In the genomic region with DNA sequence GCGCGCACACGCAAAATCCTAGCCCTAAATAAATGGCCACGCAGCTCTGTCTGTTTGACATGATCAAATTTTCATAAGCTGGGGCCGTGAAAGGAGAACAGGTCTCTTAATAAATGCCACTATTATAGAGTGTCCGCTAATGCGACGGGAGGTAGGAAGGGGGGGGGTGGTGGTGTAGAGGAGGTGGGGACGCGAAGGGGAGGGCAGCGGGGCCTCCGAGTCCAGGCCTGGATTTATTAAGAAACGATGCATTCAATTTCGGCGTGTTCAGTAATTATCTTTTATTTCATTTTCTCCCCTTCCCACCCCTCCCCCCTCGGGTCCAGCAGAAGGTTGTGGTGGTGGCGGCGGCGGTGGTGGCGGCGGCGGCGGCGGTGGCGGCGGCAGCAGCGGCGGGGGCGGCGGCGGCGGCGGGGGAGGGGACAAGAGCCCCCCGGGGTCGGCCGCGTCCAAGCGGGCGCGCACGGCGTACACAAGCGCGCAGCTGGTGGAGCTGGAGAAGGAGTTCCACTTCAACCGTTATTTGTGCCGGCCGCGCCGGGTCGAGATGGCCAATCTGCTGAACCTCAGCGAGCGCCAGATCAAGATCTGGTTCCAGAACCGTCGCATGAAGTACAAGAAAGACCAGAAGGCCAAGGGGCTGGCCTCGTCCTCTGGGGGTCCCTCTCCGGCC, we compare ENCODE assay signal across 9 mouse cellular contexts. TPM values are rescaled to one million over a fixed set of nuclear protein-coding genes. Genes with fewer than 3 reads are reported as not detected.
A peak's percentile ranks its signal among the peaks of the same experiment; 100 is the strongest.
DNase-seq lines count a peak whose midpoint lies in the region; ATAC-seq lines count a peak whose summit lies in the region.
"Had no signal": no experiment of that assay in that cellular context is flagged by ENCODE, and none has a peak within 500 bp of the region (broad histone marks: within the 10 kb centered on the region; RNA-seq: fewer than 3 reads in every experiment).

No protein-coding gene starts in this region.

- WGBS in neural tube, embryonic 15.5 days: 4% methylated on average over 46 of the region's 56 CpGs

- H3K36me3 ChIP-seq in neural tube, embryonic 15.5 days: no peaks in the 10 kb centered on the region

- peak overlapping the region; percentile 66 for H3K9ac ChIP-seq in neural tube, embryonic 15.5 days (replicated peaks)

- peak overlapping the region; percentile 44 for H3K4me3 ChIP-seq in neural tube, embryonic 15.5 days (replicated peaks)

- DNase-seq in adrenal gland, postnatal 36 days: peak; percentile 47 to 51
- no peak for DNase-seq in adrenal gland, postnatal 4 days (ENCODE audit: low spot score in 2 of 2)
- peak; percentile 45 for DNase-seq in lung, postnatal 10 days
- no peak for DNase-seq in lung, postnatal 14 days
- DNase-seq in kidney, postnatal 10 days: peak; percentile 73
- DNase-seq in gastrocnemius, postnatal 4 days (ENCODE audit: low spot score in 2 of 2): no peak
- DNase-seq in right cerebral cortex, postnatal 14 days: no peak

- peak overlapping the region; percentile 99 for H3K27ac ChIP-seq in neural tube, embryonic 15.5 days (replicated peaks)

- peaks cover 92% of the 10 kb centered on the region for H3K4me1 ChIP-seq in neural tube, embryonic 15.5 days

- no peaks in the 10 kb centered on the region for H3K9me3 ChIP-seq in neural tube, embryonic 15.5 days (replicated peaks)

- no peaks in the 10 kb centered on the region for H3K27me3 ChIP-seq in neural tube, embryonic 15.5 days (replicated peaks)

- no peak for ATAC-seq in neural tube, embryonic 15.5 days (ENCODE audit: low FRiP score)

- H3K4me2 ChIP-seq in neural tube, embryonic 15.5 days: peak overlapping the region; percentile 87

RNA-seq across cellular contexts. Expression of gene Hoxb2, which starts 5.0 kb away (rescaled TPM):
- total RNA-seq in adrenal gland, postnatal 36 days (2021): 10 to 100 TPM; 20.0 to 21.8 TPM
- total RNA-seq in adrenal gland, postnatal 4 days (2021): 10 to 100 TPM; 21.0 to 26.0 TPM
- 33.7 and 42.3 TPM in 2 replicates for polyA plus RNA-seq in neural tube, embryonic 15.5 days (2015; fragmentation: Nextera tagmentation; extraction: Ambion mirVana)
- under 1 TPM; 0.44 to 0.93 TPM for total RNA-seq in gastrocnemius, postnatal 4 days (2021)

RNA-seq across cellular contexts. Expression of gene Hoxb1, which starts 20.2 kb away (rescaled TPM):
- not detected for total RNA-seq in adrenal gland, postnatal 36 days (2021)
- total RNA-seq in adrenal gland, postnatal 4 days (2021): not detected
- polyA plus RNA-seq in neural tube, embryonic 15.5 days (2015; fragmentation: Nextera tagmentation; extraction: Ambion mirVana): 0.38 and 0.65 TPM in 2 replicates
- total RNA-seq in gastrocnemius, postnatal 4 days (2021): not detected
- total RNA-seq: megakaryocyte progenitor cell, adult 5-6 weeks had no signal

RNA-seq across cellular contexts. Expression of gene Hoxb3, which starts 22.2 kb away (rescaled TPM):
- total RNA-seq in adrenal gland, postnatal 36 days (2021): 10 to 100 TPM; 15.7 to 20.2 TPM
- total RNA-seq in adrenal gland, postnatal 4 days (2021): 10 to 100 TPM; 40.5 to 44.5 TPM
- polyA plus RNA-seq in neural tube, embryonic 15.5 days (2015; fragmentation: Nextera tagmentation; extraction: Ambion mirVana): 8.0 and 12.6 TPM in 2 replicates
- 1 to 10 TPM; 1.0 to 1.3 TPM for total RNA-seq in gastrocnemius, postnatal 4 days (2021)

RNA-seq across cellular contexts. Expression of gene Hoxb4, which starts 27.3 kb away (rescaled TPM):
- total RNA-seq in adrenal gland, postnatal 36 days (2021): 10 to 100 TPM; 15.6 to 20.9 TPM
- 10 to 100 TPM; 19.8 to 22.0 TPM for total RNA-seq in adrenal gland, postnatal 4 days (2021)
- polyA plus RNA-seq in neural tube, embryonic 15.5 days (2015; fragmentation: Nextera tagmentation; extraction: Ambion mirVana): 3.7 and 5.0 TPM in 2 replicates
- under 1 TPM; 0.57 to 0.91 TPM for total RNA-seq in gastrocnemius, postnatal 4 days (2021)

RNA-seq across cellular contexts. Expression of gene Hoxb5, which starts 42.2 kb away (rescaled TPM):
- 10 to 100 TPM; 16.1 to 27.0 TPM for total RNA-seq in adrenal gland, postnatal 36 days (2021)
- 10 to 100 TPM; 26.5 to 27.8 TPM for total RNA-seq in adrenal gland, postnatal 4 days (2021)
- 39.5 and 106 TPM in 2 replicates for polyA plus RNA-seq in neural tube, embryonic 15.5 days (2015; fragmentation: Nextera tagmentation; extraction: Ambion mirVana)
- 1 to 10 TPM in 1 of 2 experiments, under 1 TPM in 1; 0.80 to 1.1 TPM for total RNA-seq in gastrocnemius, postnatal 4 days (2021)

Comparison
In these comparisons a context has a peak if more than half of its experiments do, and no peak if none do; other contexts are left out.
1. DNase-seq: peak in adrenal gland, postnatal 36 days (2 of 2), lung, postnatal 10 days (single experiment) and kidney, postnatal 10 days (single experiment); none in adrenal gland, postnatal 4 days (0 of 2), lung, postnatal 14 days (single experiment), gastrocnemius, postnatal 4 days (0 of 2) and right cerebral cortex, postnatal 14 days (single experiment).
2. RNA of gene Hoxb2, which starts 5.0 kb away (total RNA-seq): 21.0 to 26.0 TPM in adrenal gland, postnatal 4 days and 20.0 to 21.8 TPM in adrenal gland, postnatal 36 days; 0.44 to 0.93 TPM in gastrocnemius, postnatal 4 days; every median in the first group is over 10 times any median in the second.
3. RNA of gene Hoxb3, which starts 22.2 kb away (total RNA-seq): 40.5 to 44.5 TPM in adrenal gland, postnatal 4 days and 15.7 to 20.2 TPM in adrenal gland, postnatal 36 days; 1.0 to 1.3 TPM in gastrocnemius, postnatal 4 days; every median in the first group is over 4 times any median in the second.